ENCODE assay signal across 24 mouse cellular contexts in the genomic region with DNA sequence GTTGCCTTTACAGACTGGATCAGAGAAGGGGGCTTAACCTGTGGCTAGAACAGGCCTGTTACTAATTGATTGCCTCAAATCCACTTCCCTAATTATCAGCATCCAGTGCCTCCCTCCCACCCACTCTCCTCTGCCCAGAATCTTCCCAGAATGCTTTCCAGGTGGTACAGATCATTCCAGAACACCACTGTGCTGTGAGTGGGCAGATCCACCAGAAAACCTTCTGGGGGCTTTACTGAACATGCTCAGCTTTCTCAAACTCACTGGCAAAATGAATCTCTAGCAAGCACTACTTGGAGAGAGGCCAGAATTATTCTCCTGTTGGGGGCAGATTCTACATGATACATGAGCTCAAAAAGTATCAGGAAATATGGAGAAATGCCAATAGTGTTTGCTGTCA.
DNase-seq lines count a peak whose midpoint lies in the region; ATAC-seq lines count a peak whose summit lies in the region.
"Had no signal": no experiment of that assay in that cellular context is flagged by ENCODE, and none has a peak within 500 bp of the region (broad histone marks: within the 10 kb centered on the region; RNA-seq: fewer than 3 reads in every experiment).

No protein-coding gene starts in this region.

- H3K4me1 ChIP-seq in heart, embryonic 13.5 days, result peaks cover 46% of the 10 kb centered on the region
- peaks cover 35% of the 10 kb centered on the region for H3K4me1 ChIP-seq in heart, embryonic 12.5 days (replicated peaks)
- H3K4me1 ChIP-seq: embryonic facial prominence, embryonic 12.5 days; intestine, embryonic 15.5 days; limb, embryonic 13.5 days had no signal

- 0 out of 2 replicates have a peak overlapping the region, but pooled peaks have one; percentile 40 for H3K9ac ChIP-seq in heart, embryonic 13.5 days
- H3K9ac ChIP-seq in heart, embryonic 12.5 days, result no peak overlapping the region
- H3K9ac ChIP-seq: embryonic facial prominence, embryonic 12.5 days; hindbrain, embryonic 14.5 days; intestine, embryonic 15.5 days; limb, embryonic 13.5 days; liver, embryonic 14.5 days; midbrain, embryonic 13.5 days had no signal

- no peak overlapping the region; the same call in 1 of the 2 replicates for H3K4me2 ChIP-seq in heart, embryonic 13.5 days
- H3K4me2 ChIP-seq in heart, embryonic 12.5 days, result no peak overlapping the region
- H3K4me2 ChIP-seq: embryonic facial prominence, embryonic 12.5 days; heart, embryonic 11.5 days; hindbrain, embryonic 14.5 days; intestine, embryonic 15.5 days; limb, embryonic 13.5 days; midbrain, embryonic 13.5 days had no signal

- peak; percentile 24 to 34 for DNase-seq in right cerebral cortex, postnatal 10 days (ENCODE audit: low spot score in 2 of 2)
- DNase-seq in right cerebral cortex, postnatal 14 days, result no peak
- DNase-seq in layer of hippocampus, postnatal 10 days (ENCODE audit: low spot score in 2 of 2), result peak; percentile 22 to 35
- no peak for DNase-seq in thymus, postnatal 0 days (ENCODE audit: low spot score)
- DNase-seq in testis, postnatal 10 days (ENCODE audit: low spot score), result no peak
- DNase-seq: adrenal gland, postnatal 36 days; B cell, adult 2 months; cerebellum, adult 8-10 months; gastrocnemius, adult 2 months; kidney, adult 9 months; kidney, postnatal 25 days; thymus, postnatal 25 days had no signal

- no peak overlapping the region for H3K4me3 ChIP-seq in heart, embryonic 13.5 days
- no peak overlapping the region for H3K4me3 ChIP-seq in heart, embryonic 12.5 days
- H3K4me3 ChIP-seq: embryonic facial prominence, embryonic 12.5 days; gastrocnemius, adult 2 months; intestine, embryonic 15.5 days; left cerebral cortex, adult 2 months; limb, embryonic 13.5 days; midbrain, embryonic 13.5 days; myocyte had no signal

- no peak for ATAC-seq in heart, embryonic 13.5 days (ENCODE audit: extremely low read depth, insufficient number of reproducible peaks, low FRiP score, low TSS enrichment)
- ATAC-seq in heart, embryonic 12.5 days (ENCODE audit: insufficient number of reproducible peaks, low FRiP score), result no peak
- ATAC-seq: intestine, embryonic 15.5 days; midbrain, embryonic 13.5 days had no signal

- no peaks in the 10 kb centered on the region for H3K9me3 ChIP-seq in heart, embryonic 13.5 days
- no peaks in the 10 kb centered on the region for H3K9me3 ChIP-seq in heart, embryonic 12.5 days (replicated peaks)
- H3K9me3 ChIP-seq: embryonic facial prominence, embryonic 12.5 days; intestine, embryonic 15.5 days; limb, embryonic 13.5 days; midbrain, embryonic 13.5 days had no signal

- no peak overlapping the region for H3K27ac ChIP-seq in heart, embryonic 13.5 days (replicated peaks)
- H3K27ac ChIP-seq in heart, embryonic 12.5 days (ENCODE audit: poor library complexity, severe bottlenecking), result no peak overlapping the region
- H3K27ac ChIP-seq: embryonic facial prominence, embryonic 12.5 days; gastrocnemius, adult 2 months; hindbrain, embryonic 14.5 days; intestine, embryonic 15.5 days; left cerebral cortex, adult 2 months; limb, embryonic 13.5 days; liver, embryonic 14.5 days; midbrain, embryonic 13.5 days; stomach, postnatal 0 days had no signal

- H3K36me3 ChIP-seq in heart, embryonic 13.5 days, result peaks cover 41% of the 10 kb centered on the region
- peaks cover 22% of the 10 kb centered on the region for H3K36me3 ChIP-seq in heart, embryonic 12.5 days
- H3K36me3 ChIP-seq: embryonic facial prominence, embryonic 12.5 days; intestine, embryonic 15.5 days; limb, embryonic 13.5 days; midbrain, embryonic 13.5 days had no signal

- H3K27me3 ChIP-seq in heart, embryonic 13.5 days (replicated peaks), result no peaks in the 10 kb centered on the region
- H3K27me3 ChIP-seq in heart, embryonic 12.5 days (replicated peaks), result no peaks in the 10 kb centered on the region
- H3K27me3 ChIP-seq: embryonic facial prominence, embryonic 12.5 days; intestine, embryonic 15.5 days; limb, embryonic 13.5 days; midbrain, embryonic 13.5 days had no signal

Comparison
In these comparisons a context has a peak if more than half of its experiments do, and no peak if none do; other contexts are left out.
1. DNase-seq: peak in right cerebral cortex, postnatal 10 days (2 of 2) and layer of hippocampus, postnatal 10 days (2 of 2); none in right cerebral cortex, postnatal 14 days (single experiment), thymus, postnatal 0 days (single experiment) and testis, postnatal 10 days (single experiment).